Mouse (Mus musculus) CH12F3 (cell line): ENCODE results near the gene Efhd1.

Experiments used
- in situ Hi-C: fragments of 300-500 bp; cut with MboI; formaldehyde crosslinking; loops from 2 replicates; pipeline ENCODE4 v1.14.3; 2020; ENCODE audit warnings: low sequenced_read_pairs

Efhd1 gene

GRCm38 (mm10) chr1:87264134-87265006 is at the start of gene Efhd1:
Gene Efhd1 (plus strand): TSS chr1:87264363.
- in situ Hi-C loops, result no loop called here

GRCm38 (mm10) chr1:87214748-87215147 is 49.4 kb upstream of the Efhd1 start:
- in situ Hi-C loops, result no loop called here

GRCm38 (mm10) chr1:87217938-87218337 is 46.2 kb upstream of the Efhd1 start:
- in situ Hi-C loops, result no loop called here

DNA sequence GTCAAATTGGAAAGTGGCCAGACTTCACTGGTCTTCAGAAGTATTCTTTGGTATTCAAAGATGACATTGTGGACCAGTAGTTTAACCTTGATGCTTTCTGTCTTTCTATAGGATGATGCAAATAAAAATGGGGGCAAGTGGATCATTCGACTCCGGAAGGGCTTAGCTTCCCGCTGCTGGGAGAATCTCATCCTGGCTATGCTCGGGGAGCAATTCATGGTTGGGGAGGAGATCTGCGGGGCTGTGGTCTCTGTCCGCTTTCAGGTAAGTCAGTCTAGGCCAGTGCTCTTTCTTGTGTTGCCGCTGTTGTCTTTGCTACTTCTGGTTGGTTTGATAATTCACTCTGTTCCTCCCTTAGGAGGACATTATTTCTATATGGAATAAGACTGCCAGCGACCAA is 38.4 kb upstream of the Efhd1 start:
- in situ Hi-C loops, result no loop called here

DNA sequence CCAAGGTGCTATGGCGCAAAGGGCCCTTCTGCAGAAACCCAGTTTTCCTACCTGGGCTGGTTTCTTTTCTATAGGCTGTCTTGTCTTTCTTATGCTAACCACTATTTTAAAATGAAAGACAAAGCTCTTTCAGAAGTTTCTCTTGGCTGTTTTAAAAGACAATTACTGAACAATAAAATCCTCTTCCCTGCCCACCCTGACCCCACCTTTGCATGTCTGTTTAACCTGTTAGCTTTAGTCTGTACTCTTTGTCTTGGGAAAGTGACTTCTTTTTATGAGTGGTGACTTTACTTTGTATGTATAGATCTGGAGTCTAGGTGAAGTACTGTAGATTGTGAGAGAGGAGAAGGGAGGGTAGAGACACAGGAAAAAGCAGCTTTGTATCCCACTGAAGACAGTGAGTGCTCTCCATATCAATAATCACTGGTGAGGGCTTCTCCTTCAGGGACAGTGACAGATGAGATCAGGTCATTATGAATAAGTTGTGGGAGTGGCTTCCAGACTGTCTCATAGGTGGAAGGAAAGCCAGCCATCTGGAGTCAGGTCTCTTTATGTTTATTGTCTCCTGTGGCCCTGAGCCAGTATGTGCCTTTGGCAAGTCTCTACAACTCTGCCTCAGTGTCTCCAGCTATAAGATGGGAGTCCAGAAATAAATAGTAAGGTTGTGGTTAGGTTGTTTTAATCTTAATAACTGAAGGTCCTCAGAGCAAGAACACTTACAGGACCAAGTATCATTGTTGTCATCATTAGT is 37.6 kb upstream of the Efhd1 start:
- in situ Hi-C loops, result no loop called here

DNA sequence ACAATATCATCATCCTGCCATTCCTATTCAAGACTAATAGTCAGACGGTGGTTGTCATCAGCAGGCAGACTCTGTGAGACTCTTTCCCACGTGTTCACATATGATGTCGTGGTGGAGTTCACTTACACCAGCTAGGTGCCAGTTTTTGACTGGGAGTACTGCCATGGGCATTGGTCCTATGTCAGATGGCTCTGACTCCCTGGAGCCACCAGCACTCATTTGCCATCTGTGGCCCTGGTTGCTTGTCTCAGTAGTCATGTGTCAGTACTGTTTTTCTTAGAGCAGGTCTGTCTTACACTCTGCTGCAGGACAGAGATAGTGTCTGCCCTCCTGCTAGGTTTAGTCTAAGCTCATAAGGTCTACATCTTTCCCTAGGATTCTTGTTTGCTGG is 37.0 kb upstream of the Efhd1 start:
- in situ Hi-C loops, result no loop called here

GRCm38 (mm10) chr1:87230606-87231005 is 33.6 kb upstream of the Efhd1 start:
- in situ Hi-C loops, result no loop called here

- in situ Hi-C loops, result no loop called here
Measured at GRCm38 (mm10) chr1:87232197-87232596, 32.0 kb upstream of the Efhd1 start.

GRCm38 (mm10) chr1:87239056-87239455 is 25.1 kb upstream of the Efhd1 start:
- in situ Hi-C loops, result no loop called here

DNA sequence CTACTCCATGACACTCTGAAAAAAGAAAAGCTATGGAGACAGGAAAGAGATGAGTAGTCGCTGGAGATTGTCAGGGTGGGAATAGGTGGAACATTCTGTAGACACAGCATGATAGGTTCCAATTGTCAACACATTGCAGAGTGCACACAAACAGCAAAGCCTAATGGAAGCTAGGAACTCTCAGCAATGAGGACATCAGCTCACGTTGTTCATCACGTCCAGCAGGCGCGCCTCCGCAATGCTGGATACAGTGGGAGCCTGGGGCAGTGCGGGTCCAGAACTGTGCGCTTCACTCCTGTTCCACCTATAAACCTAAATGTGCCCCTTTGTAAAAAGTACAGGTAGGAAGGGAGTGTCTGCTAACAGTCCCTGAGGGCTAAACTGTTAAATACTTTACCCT is 21.1 kb upstream of the Efhd1 start:
- in situ Hi-C loops, result loop anchor here (10.0 kb wide), 1 partner anchor 122 kb away; no protein-coding TSS in a partner anchor

GRCm38 (mm10) chr1:87245430-87245829 is 18.7 kb upstream of the Efhd1 start:
- in situ Hi-C loops, result loop anchor here (10.0 kb wide), 1 partner anchor 119 kb away; no protein-coding TSS in a partner anchor

DNA sequence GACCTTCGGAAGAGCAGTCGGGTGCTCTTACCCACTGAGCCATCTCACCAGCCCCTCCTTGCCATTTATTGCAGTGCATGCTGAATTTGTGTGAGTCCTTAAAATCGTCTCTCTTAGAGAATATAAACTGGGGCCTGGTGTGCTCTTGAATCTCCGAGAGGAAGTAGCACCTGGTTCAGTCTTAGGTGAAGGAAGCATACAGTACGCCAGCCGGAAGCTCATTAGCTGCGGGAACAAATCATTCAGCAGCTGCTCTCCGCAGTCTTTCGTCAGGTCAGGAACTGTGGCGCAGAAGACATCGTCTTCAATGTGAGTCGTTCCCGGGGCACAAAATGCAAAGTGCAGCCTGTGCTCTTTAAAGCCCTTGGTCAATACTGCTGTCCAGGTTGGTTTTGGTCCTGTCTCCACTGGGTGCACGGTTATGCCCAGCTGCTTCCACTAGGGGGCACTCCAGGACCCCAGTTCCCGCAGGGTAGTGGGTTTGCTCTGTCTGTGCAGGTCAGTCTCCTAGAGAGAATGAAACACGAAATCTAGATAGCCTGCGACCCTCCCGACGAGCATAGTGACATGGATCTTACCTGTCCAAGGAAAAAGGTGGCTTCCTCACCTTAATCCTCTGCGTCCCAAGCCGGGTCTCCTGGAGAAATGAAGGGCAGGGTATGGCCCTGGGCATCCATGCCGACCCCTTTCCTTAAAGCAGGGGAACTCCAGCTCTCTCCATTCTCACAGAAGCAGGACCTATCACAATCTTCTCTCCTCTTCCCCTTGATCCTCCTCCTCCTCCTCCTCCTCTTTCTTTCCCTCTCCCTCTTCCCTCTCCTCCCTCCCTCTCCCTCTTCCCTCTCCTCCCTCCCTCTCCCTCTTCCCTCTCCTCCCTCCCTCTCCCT is 18.0 kb upstream of the Efhd1 start:
- in situ Hi-C loops, result loop anchor here (10.0 kb wide), 1 partner anchor 119 kb away; no protein-coding TSS in a partner anchor

GRCm38 (mm10) chr1:87252040-87252609 is 12.0 kb upstream of the Efhd1 start:
- in situ Hi-C loops, result no loop called here

- in situ Hi-C loops, result no loop called here
Measured at GRCm38 (mm10) chr1:87255173-87255572, 9.0 kb upstream of the Efhd1 start.

GRCm38 (mm10) chr1:87257691-87258090 is 6.5 kb upstream of the Efhd1 start:
- in situ Hi-C loops, result no loop called here

GRCm38 (mm10) chr1:87258484-87258883 is 5.7 kb upstream of the Efhd1 start:
- in situ Hi-C loops, result no loop called here

- in situ Hi-C loops, result no loop called here
Measured at GRCm38 (mm10) chr1:87259316-87259715, 4.8 kb upstream of the Efhd1 start.

DNA sequence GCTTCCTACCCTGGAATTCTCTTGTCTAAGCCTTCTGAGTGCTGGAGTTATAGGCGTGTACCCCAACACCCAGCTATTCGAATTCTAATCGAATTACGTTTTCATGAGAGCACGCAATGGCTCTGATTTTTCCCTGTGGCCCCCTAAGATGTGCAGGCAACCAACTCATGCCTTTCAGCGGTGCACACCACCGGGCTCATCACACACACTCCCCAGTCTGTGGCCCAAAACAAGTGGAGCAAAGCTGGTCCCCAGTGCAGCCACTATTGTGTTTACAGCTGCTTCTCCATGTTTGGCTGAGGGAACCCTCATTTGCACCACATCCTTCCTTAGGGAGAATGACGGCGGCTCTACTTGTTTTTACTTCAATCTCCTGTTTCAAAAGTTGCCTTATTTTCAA is 906 bp upstream of the Efhd1 start:
- in situ Hi-C loops, result no loop called here

- in situ Hi-C loops, result no loop called here
Measured at GRCm38 (mm10) chr1:87263796-87264133, 398 bp upstream of the Efhd1 start.

DNA sequence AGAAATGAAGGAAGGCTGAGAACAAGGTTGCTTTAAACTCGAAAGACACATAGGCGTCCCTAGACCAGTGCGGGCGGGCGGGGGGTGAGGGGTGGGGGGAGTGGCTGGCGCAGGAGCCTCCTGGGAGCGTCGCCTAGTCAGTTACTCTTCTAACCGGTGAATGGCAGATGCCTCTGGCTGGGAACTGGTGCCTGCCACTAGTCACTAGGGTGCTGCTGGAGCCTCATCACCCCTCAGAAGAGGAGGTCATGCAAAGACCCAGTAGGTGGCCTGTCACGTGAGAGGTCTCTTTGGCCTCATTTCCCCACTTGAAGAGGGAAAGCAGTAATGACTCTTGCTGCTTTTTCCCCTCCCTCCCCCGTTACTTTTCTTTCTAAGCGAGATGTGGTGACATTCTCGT is 1.0 kb downstream of the Efhd1 start:
- in situ Hi-C loops, result no loop called here
